Mouse (Mus musculus) left cerebral cortex, adult 8-10 months (tissue): ENCODE measurements at regions not wholly inside any gene's neighbourhood (a gene's known extent, or its start where the extent isn't known, plus 50 kb on each side); places are given as distances from the start of the nearest gene placed in this dataset.

Experiments
- DNase-seq, 2 experiments: peaks; one replicate each; pipeline ENCODE4 v3.0.0; 2022; ENCODE audit warnings: low spot score in 2 of 2

GRCm38 (mm10) chr14:33794262-33794661 lies 129.1 kb upstream of the Gdf10 start:
- no peak for DNase-seq

- no peak for DNase-seq
Measured at GRCm38 (mm10) chr14:33797551-33798303, 125.7 kb upstream of the Gdf10 start.

GRCm38 (mm10) chr14:33804321-33804720 lies 119.1 kb upstream of the Gdf10 start:
- no peak for DNase-seq

GRCm38 (mm10) chr14:33804721-33805120 lies 118.7 kb upstream of the Gdf10 start:
- DNase-seq: no peak

GRCm38 (mm10) chr14:33807196-33807595 lies 116.2 kb upstream of the Gdf10 start:
- DNase-seq: no peak

GRCm38 (mm10) chr14:33808593-33809265 lies 114.7 kb upstream of the Gdf10 start:
- no peak for DNase-seq

- DNase-seq: no peak
Measured at GRCm38 (mm10) chr14:33810584-33810983, 112.8 kb upstream of the Gdf10 start.

- no peak for DNase-seq
Measured at GRCm38 (mm10) chr14:33811241-33811640, 112.1 kb upstream of the Gdf10 start.

- no peak for DNase-seq
Measured at GRCm38 (mm10) chr14:33812266-33812665, 111.1 kb upstream of the Gdf10 start.

- no peak for DNase-seq
Measured at GRCm38 (mm10) chr14:33812772-33813171, 110.6 kb upstream of the Gdf10 start.

- no peak for DNase-seq
Measured at GRCm38 (mm10) chr14:33813274-33813673, 110.1 kb upstream of the Gdf10 start.

- DNase-seq: no peak
Measured at GRCm38 (mm10) chr14:33814107-33814506, 109.3 kb upstream of the Gdf10 start.

GRCm38 (mm10) chr14:33814599-33814998 lies 108.8 kb upstream of the Gdf10 start:
- no peak for DNase-seq

GRCm38 (mm10) chr14:33820541-33821260 lies 102.7 kb upstream of the Gdf10 start:
- DNase-seq: no peak

- no peak for DNase-seq
Measured at GRCm38 (mm10) chr14:33821436-33821835, 102.0 kb upstream of the Gdf10 start.

- DNase-seq: peak; percentile 10 to 46
Measured at GRCm38 (mm10) chr14:33824421-33824874, 98.9 kb upstream of the Gdf10 start.

GRCm38 (mm10) chr14:33826003-33826644 lies 97.3 kb upstream of the Gdf10 start:
- DNase-seq: no peak

- DNase-seq: no peak
Measured at GRCm38 (mm10) chr14:33832650-33833319, 90.6 kb upstream of the Gdf10 start.

- no peak for DNase-seq
Measured at GRCm38 (mm10) chr14:33836341-33836740, 87.0 kb upstream of the Gdf10 start.

- DNase-seq: no peak
Measured at GRCm38 (mm10) chr14:33841821-33842220, 81.6 kb upstream of the Gdf10 start.

GRCm38 (mm10) chr14:33853499-33853898 lies 69.9 kb upstream of the Gdf10 start:
- DNase-seq: no peak
